Mouse (Mus musculus) liver, embryonic 12.5 days (tissue): ENCODE results near the gene Eif5. TPM values are rescaled to one million over a fixed set of nuclear protein-coding genes. Genes with fewer than 3 reads are reported as not detected.
"Not testable (repeated sequence)": the region's sequence is repeated elsewhere in the genome, so short reads cannot be mapped to it uniquely, and the experiment has no call there.

Experiments used
- ATAC-seq: fragments of 200-750 bp; cut with Nextera tagmentation; 2 replicates; pipeline ENCODE4 v1.8.0; 2017; ENCODE audit warnings: moderate number of reproducible peaks, mild to moderate bottlenecking, moderate library complexity
- H3K27ac ChIP-seq: fragments of 300-500 bp; sonication (generic); 2 replicates; pipeline ENCODE4 v1.5.1; 2016; ENCODE audit warnings: mild to moderate bottlenecking
- H3K27me3 ChIP-seq: fragments of 300-500 bp; sonication (generic); replicated peaks from 2 replicates; pipeline ENCODE4 v1.6.1; 2016; ENCODE audit warnings: mild to moderate bottlenecking, moderate library complexity
- H3K36me3 ChIP-seq: fragments of 300-500 bp; sonication (generic); 2 replicates; pipeline ENCODE4 v1.6.1; 2016; ENCODE audit warnings: mild to moderate bottlenecking, moderate library complexity
- H3K4me1 ChIP-seq: fragments of 300-500 bp; sonication (generic); 2 replicates; pipeline ENCODE4 v1.6.1; 2016
- H3K4me2 ChIP-seq: fragments of 300-500 bp; sonication (generic); 2 replicates; pipeline ENCODE4 v1.6.1; 2016; ENCODE audit warnings: mild to moderate bottlenecking, moderate library complexity
- H3K4me3 ChIP-seq: fragments of 300-500 bp; sonication (generic); 2 replicates; pipeline ENCODE4 v1.5.1; 2016; ENCODE audit warnings: mild to moderate bottlenecking, moderate library complexity
- H3K9ac ChIP-seq: fragments of 300-500 bp; sonication (generic); 2 replicates; pipeline ENCODE4 v1.6.1; 2016; ENCODE audit warnings: mild to moderate bottlenecking, moderate library complexity
- H3K9me3 ChIP-seq: fragments of 300-500 bp; sonication (generic); replicated peaks from 2 replicates; pipeline ENCODE4 v1.6.1; 2016; ENCODE audit warnings: mild to moderate bottlenecking, moderate library complexity
- WGBS: fragments of 180-500 bp; shearing (Covaris S2); methylation state at CpG from one replicate; pipeline ENCODE4 v1.1.7; 2016; ENCODE audit not compliant: insufficient replicate concordance; 5-methylcytosine and 5-hydroxymethylcytosine counted together
- polyA plus RNA-seq: library from polyadenylated mRNA; unstranded; fragments of >200 nt; fragmentation: Nextera tagmentation; extraction: Ambion mirVana; gene quantifications from 2 replicates; pipeline ENCODE4 v1.2.1, GENCODE M21; 2016

Eif5 gene
- polyA plus RNA-seq, result 664 and 670 TPM in 2 replicates

- peak; percentile 93 for ATAC-seq
- WGBS, result 1% methylated on average over 42 of the region's 47 CpGs
- Histone ChIP-seq H3K27ac (peak within 1 kb of the TSS; percentile 99), H3K4me3 (peak within 1 kb of the TSS; percentile 100), H3K36me3 (peaks cover 43% of the 10 kb centered on the region), H3K9ac (peak within 1 kb of the TSS; percentile 100), H3K27me3 (peaks cover 21% of the 10 kb centered on the region), H3K4me2 (peak within 1 kb of the TSS; percentile 87), H3K9me3 (no peaks in the 10 kb centered on the region), H3K4me1 (peaks cover 63% of the 10 kb centered on the region)
Observed at GRCm38 (mm10) chr12:111537796-111538291, at the start of gene Eif5. Gene Eif5, plus strand, starts transcription at chr12:111538016.

GRCm38 (mm10) chr12:111489261-111489865 is 48.5 kb upstream of the Eif5 start:
- no peak for ATAC-seq
- Histone ChIP-seq H3K4me2 (no peak overlapping the region), H3K36me3 (no peaks in the 10 kb centered on the region), H3K9me3 (peaks cover 5% of the 10 kb centered on the region; the same call in 1 of the 2 replicates), H3K27ac (no peak overlapping the region), H3K9ac (no peak overlapping the region), H3K4me3 (no peak overlapping the region), H3K4me1 (peaks cover 17% of the 10 kb centered on the region), H3K27me3 (peaks cover 81% of the 10 kb centered on the region)
- 61% methylated on average over 11 of the region's 11 CpGs for WGBS

- Histone ChIP-seq H3K36me3 (no peaks in the 10 kb centered on the region), H3K4me3 (no peak overlapping the region), H3K4me2 (no peak overlapping the region), H3K9ac (no peak overlapping the region), H3K27ac (no peak overlapping the region), H3K4me1 (no peaks in the 10 kb centered on the region), H3K27me3 (peaks cover 48% of the 10 kb centered on the region), H3K9me3 (peaks cover 5% of the 10 kb centered on the region; the same call in 1 of the 2 replicates)
- ATAC-seq, result no peak
- 61% methylated on average over 4 of the region's 4 CpGs for WGBS
Observed at GRCm38 (mm10) chr12:111494931-111495330, 42.9 kb upstream of the Eif5 start.

GRCm38 (mm10) chr12:111497076-111497475 is 40.7 kb upstream of the Eif5 start:
- Histone ChIP-seq H3K9me3 (peaks cover 3% of the 10 kb centered on the region; the same call in 1 of the 2 replicates), H3K27ac (no peak overlapping the region), H3K4me1 (no peaks in the 10 kb centered on the region), H3K4me2 (no peak overlapping the region), H3K27me3 (peaks cover 47% of the 10 kb centered on the region), H3K9ac (no peak overlapping the region), H3K36me3 (no peaks in the 10 kb centered on the region), H3K4me3 (no peak overlapping the region)
- ATAC-seq, result no peak
- WGBS, result 35% methylated on average over 2 of the region's 2 CpGs

- Histone ChIP-seq H3K4me2 (no peak overlapping the region), H3K27me3 (peaks cover 65% of the 10 kb centered on the region), H3K4me1 (no peaks in the 10 kb centered on the region), H3K4me3 (no peak overlapping the region), H3K9ac (no peak overlapping the region), H3K9me3 (no peaks in the 10 kb centered on the region), H3K36me3 (no peaks in the 10 kb centered on the region), H3K27ac (no peak overlapping the region)
- ATAC-seq, result no peak
- 55% methylated on average over 5 of the region's 5 CpGs for WGBS
Observed at GRCm38 (mm10) chr12:111499617-111500016, 38.2 kb upstream of the Eif5 start.

GRCm38 (mm10) chr12:111500725-111501124 is 37.1 kb upstream of the Eif5 start:
- Histone ChIP-seq H3K27ac (no peak overlapping the region), H3K4me2 (no peak overlapping the region), H3K4me1 (no peaks in the 10 kb centered on the region), H3K4me3 (no peak overlapping the region), H3K27me3 (peaks cover 65% of the 10 kb centered on the region), H3K36me3 (no peaks in the 10 kb centered on the region), H3K9ac (no peak overlapping the region), H3K9me3 (no peaks in the 10 kb centered on the region)
- no peak for ATAC-seq
- 34% methylated on average over 5 of the region's 5 CpGs for WGBS

- no peaks in the 10 kb centered on the region for H3K9me3 ChIP-seq
- H3K27me3 ChIP-seq, result peaks cover 65% of the 10 kb centered on the region
- WGBS, result 51% methylated on average over 12 of the region's 12 CpGs
- ATAC-seq, result no peak
- H3K4me2 ChIP-seq, result no peak overlapping the region
- peaks cover 13% of the 10 kb centered on the region for H3K4me1 ChIP-seq
- no peaks in the 10 kb centered on the region for H3K36me3 ChIP-seq
- no peak overlapping the region for H3K9ac ChIP-seq
- no peak overlapping the region for H3K4me3 ChIP-seq
- no peak overlapping the region for H3K27ac ChIP-seq
Observed at GRCm38 (mm10) chr12:111503063-111503567, 34.7 kb upstream of the Eif5 start.

GRCm38 (mm10) chr12:111503571-111503970 is 34.2 kb upstream of the Eif5 start:
- peaks cover 65% of the 10 kb centered on the region for H3K27me3 ChIP-seq

GRCm38 (mm10) chr12:111504904-111505303 is 32.9 kb upstream of the Eif5 start:
- peak; percentile 58 for ATAC-seq
- 4% methylated on average over 12 of the region's 12 CpGs for WGBS

More at GRCm38 (mm10) chr12:111503571-111503970, 34.2 kb upstream of the Eif5 start:
- Histone ChIP-seq H3K36me3 (no peaks in the 10 kb centered on the region), H3K9me3 (no peaks in the 10 kb centered on the region), H3K4me2 (no peak overlapping the region), H3K27ac (no peak overlapping the region), H3K9ac (no peak overlapping the region), H3K4me1 (peaks cover 17% of the 10 kb centered on the region), H3K4me3 (no peak overlapping the region)
- ATAC-seq, result no peak
- 37% methylated on average over 5 of the region's 5 CpGs for WGBS

GRCm38 (mm10) chr12:111507001-111507400 is 30.8 kb upstream of the Eif5 start:
- H3K36me3 ChIP-seq, result no peaks in the 10 kb centered on the region
- no peak overlapping the region for H3K4me3 ChIP-seq
- WGBS, result 45% methylated on average over 5 of the region's 5 CpGs
- no peaks in the 10 kb centered on the region for H3K9me3 ChIP-seq
- H3K27me3 ChIP-seq, result peaks cover 34% of the 10 kb centered on the region
- peaks cover 26% of the 10 kb centered on the region for H3K4me1 ChIP-seq
- H3K27ac ChIP-seq, result no peak overlapping the region
- H3K9ac ChIP-seq, result no peak overlapping the region
- no peak for ATAC-seq
- H3K4me2 ChIP-seq, result 0 out of 2 replicates have a peak overlapping the region, but pooled peaks have one; percentile 62

More at GRCm38 (mm10) chr12:111504904-111505303, 32.9 kb upstream of the Eif5 start:
- Histone ChIP-seq H3K4me2 (0 out of 2 replicates have a peak overlapping the region, but pooled peaks have one; percentile 13), H3K4me1 (peaks cover 26% of the 10 kb centered on the region), H3K9me3 (no peaks in the 10 kb centered on the region), H3K36me3 (no peaks in the 10 kb centered on the region), H3K4me3 (no peak overlapping the region), H3K9ac (no peak overlapping the region), H3K27ac (no peak overlapping the region), H3K27me3 (peaks cover 52% of the 10 kb centered on the region)

- WGBS, result 74% methylated on average over 10 of the region's 10 CpGs
- Histone ChIP-seq H3K4me3 (peak overlapping the region; percentile 22), H3K36me3 (no peaks in the 10 kb centered on the region), H3K4me1 (peaks cover 26% of the 10 kb centered on the region), H3K27ac (peak overlapping the region; percentile 61), H3K27me3 (peaks cover 26% of the 10 kb centered on the region), H3K9me3 (no peaks in the 10 kb centered on the region), H3K9ac (peak overlapping the region; percentile 22; the same call in 1 of the 2 replicates), H3K4me2 (peak overlapping the region; percentile 62)
- ATAC-seq, result peak; percentile 38; the same call in 1 of the 2 replicates
Observed at GRCm38 (mm10) chr12:111507962-111508361, 29.9 kb upstream of the Eif5 start.

GRCm38 (mm10) chr12:111508438-111508837 is 29.4 kb upstream of the Eif5 start:
- WGBS, result 63% methylated on average over 3 of the region's 3 CpGs
- peak; percentile 83 for ATAC-seq
- H3K27me3 ChIP-seq, result peaks cover 21% of the 10 kb centered on the region
- H3K4me3 ChIP-seq, result peak overlapping the region; percentile 26
- H3K9me3 ChIP-seq, H3K36me3 ChIP-seq: not testable (repeated sequence)
- peaks cover 26% of the 10 kb centered on the region for H3K4me1 ChIP-seq
- H3K4me2 ChIP-seq, result peak overlapping the region; percentile 62
- H3K9ac ChIP-seq, result peak overlapping the region; percentile 57; the same call in 1 of the 2 replicates
- H3K27ac ChIP-seq, result peak overlapping the region; percentile 77
